Mouse (Mus musculus) CH12.LX (cell line): ENCODE data around the gene Cd300c. TPM values are rescaled to one million over a fixed set of nuclear protein-coding genes. Genes with fewer than 3 reads are reported as not detected.

Experiments
- DNase-seq: peaks from one replicate; pipeline ENCODE4 v3.0.0-alpha.2; 2013; ENCODE audit errors: extremely low read depth
- H3K27ac ChIP-seq: 2 replicates; pipeline ENCODE4 v1.5.1; 2012; ENCODE audit warnings: low read depth, mild to moderate bottlenecking, control low read depth, moderate library complexity; ENCODE audit not compliant: insufficient read depth
- H3K27me3 ChIP-seq: replicated peaks from 2 replicates; pipeline ENCODE3; 2012; ENCODE audit warnings: inconsistent platforms
- H3K36me3 ChIP-seq, 2 experiments: replicated peaks in 1 of 2; 2 replicates each; pipeline versions ENCODE3 to v1.6.1; 2012; ENCODE audit warnings: inconsistent platforms in 1 of 2, low read length in 1 of 2, mild to moderate bottlenecking in 1 of 2, mixed read lengths in 1 of 2, moderate library complexity in 1 of 2; ENCODE audit not compliant: control insufficient read depth in 1 of 2, insufficient read depth in 1 of 2
- H3K4me1 ChIP-seq, 2 experiments: 2 replicates each; pipeline ENCODE4 v1.6.1; 2012; ENCODE audit warnings: inconsistent platforms in 1 of 2, moderate library complexity in 1 of 2; ENCODE audit not compliant: insufficient read depth in 2 of 2, control insufficient read depth in 1 of 2
- H3K4me2 ChIP-seq: 2 replicates; pipeline ENCODE4 v1.6.1; 2012; ENCODE audit warnings: low read depth, mild to moderate bottlenecking, control low read depth; ENCODE audit not compliant: poor library complexity, insufficient read depth, severe bottlenecking
- H3K4me3 ChIP-seq, 3 experiments: fragments of 150-350 bp in 1 of 3; sonication (generic) in 1 of 3; replicated peaks in 1 of 3; 2 replicates each; pipeline versions ENCODE3 to v1.5.1; 2011 to 2012; ENCODE audit warnings: low read depth in 2 of 3, low read length in 2 of 3, mild to moderate bottlenecking in 2 of 3, moderate library complexity in 2 of 3, control low read depth in 1 of 3, improper control_type of control experiment in 1 of 3, inconsistent platforms in 1 of 3, mixed read lengths in 1 of 3; ENCODE audit not compliant: poor library complexity in 1 of 3
- H3K79me2 ChIP-seq: replicated peaks from 2 replicates; pipeline ENCODE4 v1.6.1; 2012; ENCODE audit warnings: mild to moderate bottlenecking, moderate library complexity; ENCODE audit not compliant: control insufficient read depth, poor library complexity, insufficient read depth, severe bottlenecking; ENCODE audit errors: extremely low read depth
- H3K9ac ChIP-seq: 2 replicates; pipeline ENCODE4 v1.6.1; 2012; ENCODE audit warnings: low read depth, mild to moderate bottlenecking, control low read depth, moderate library complexity; ENCODE audit not compliant: insufficient read depth
- H3K9me3 ChIP-seq: replicated peaks from 2 replicates; pipeline ENCODE3; 2012; ENCODE audit warnings: low read length, inconsistent platforms, mixed read lengths
- CHD2 ChIP-seq: IDR thresholded peaks from 2 replicates; pipeline ENCODE4 v1.6.1; 2011; ENCODE audit warnings: low read length, improper control_type of control experiment
- CTCF ChIP-seq, 2 experiments: IDR thresholded peaks in 1 of 2; conservative IDR thresholded peaks in 1 of 2; 2 replicates each; pipeline ENCODE4 v1.5.1; 2011 to 2012; ENCODE audit warnings: low read depth in 2 of 2, low read length in 2 of 2, improper control_type of control experiment in 1 of 2, inconsistent platforms in 1 of 2, mild to moderate bottlenecking in 1 of 2, moderate library complexity in 1 of 2
- E2F4 ChIP-seq: IDR thresholded peaks from 2 replicates; pipeline ENCODE4 v1.6.1; 2011; ENCODE audit warnings: low read depth, low read length, improper control_type of control experiment; ENCODE audit not compliant: insufficient replicate concordance
- ELF1 ChIP-seq: IDR thresholded peaks from 2 replicates; pipeline ENCODE4 v1.6.1; 2014; ENCODE audit warnings: low read depth, mild to moderate bottlenecking, inconsistent platforms, low read length, improper control_type of control experiment
- EP300 ChIP-seq: IDR thresholded peaks from 2 replicates; pipeline ENCODE4 v1.6.1; 2011; ENCODE audit warnings: low read length, improper control_type of control experiment
- ETS1 ChIP-seq: conservative IDR thresholded peaks from 2 replicates; pipeline ENCODE4 v1.6.1; 2012; ENCODE audit warnings: low read depth, mild to moderate bottlenecking, inconsistent platforms, low read length, improper control_type of control experiment, moderate library complexity
- JUN ChIP-seq: IDR thresholded peaks from 2 replicates; pipeline ENCODE4 v1.6.1; 2011; ENCODE audit warnings: low read depth, mild to moderate bottlenecking, low read length, improper control_type of control experiment, moderate library complexity; ENCODE audit not compliant: insufficient read depth
- JUND ChIP-seq: conservative IDR thresholded peaks from 2 replicates; pipeline ENCODE4 v1.6.1; 2011; ENCODE audit warnings: low read depth, low read length, improper control_type of control experiment
- KAT2A ChIP-seq: IDR thresholded peaks from 2 replicates; pipeline ENCODE4 v1.6.1; 2012; ENCODE audit warnings: low read length, improper control_type of control experiment, inconsistent platforms; ENCODE audit not compliant: insufficient replicate concordance
- MAX ChIP-seq: IDR thresholded peaks from 2 replicates; pipeline ENCODE4 v1.6.1; 2011; ENCODE audit warnings: low read length, improper control_type of control experiment
- MEF2A ChIP-seq: IDR thresholded peaks from 2 replicates; pipeline ENCODE4 v1.6.1; 2014; ENCODE audit warnings: low read depth, mild to moderate bottlenecking, inconsistent platforms, low read length, improper control_type of control experiment, borderline replicate concordance
- MXI1 ChIP-seq: IDR thresholded peaks from 2 replicates; pipeline ENCODE4 v1.6.1; 2011; ENCODE audit warnings: mild to moderate bottlenecking, low read depth, low read length, improper control_type of control experiment
- MYC ChIP-seq: IDR thresholded peaks from 2 replicates; pipeline ENCODE4 v1.6.1; 2011; ENCODE audit warnings: low read depth, mild to moderate bottlenecking, improper control_type of control experiment, low read length
- NELFE ChIP-seq: IDR thresholded peaks from 2 replicates; pipeline ENCODE4 v1.6.1; 2011; ENCODE audit warnings: low read depth, low read length, improper control_type of control experiment
- NRF1 ChIP-seq: IDR thresholded peaks from 2 replicates; pipeline ENCODE4 v1.6.1; 2014; ENCODE audit warnings: low read depth, mild to moderate bottlenecking, inconsistent platforms, low read length, improper control_type of control experiment, moderate library complexity
- PAX5 ChIP-seq: IDR thresholded peaks from 2 replicates; pipeline ENCODE4 v1.6.1; 2012; ENCODE audit warnings: low read length, inconsistent platforms, mixed read lengths
- POLR2A ChIP-seq: IDR thresholded peaks from 2 replicates; pipeline ENCODE4 v1.6.1; 2011; ENCODE audit warnings: low read depth, mild to moderate bottlenecking, improper control_type of control experiment, low read length
- POLR2AphosphoS2 ChIP-seq: IDR thresholded peaks from 2 replicates; pipeline ENCODE4 v1.6.1; 2011; ENCODE audit warnings: low read depth, low read length, improper control_type of control experiment
- RAD21 ChIP-seq: IDR thresholded peaks from 2 replicates; pipeline ENCODE4 v1.6.1; 2011; ENCODE audit warnings: low read depth, mild to moderate bottlenecking, low read length, improper control_type of control experiment, moderate library complexity
- RCOR1 ChIP-seq: conservative IDR thresholded peaks from 2 replicates; pipeline ENCODE4 v1.6.1; 2012; ENCODE audit warnings: low read depth, mild to moderate bottlenecking, inconsistent platforms, low read length, improper control_type of control experiment
- SIN3A ChIP-seq: IDR thresholded peaks from 2 replicates; pipeline ENCODE4 v1.6.1; 2012; ENCODE audit warnings: low read length, improper control_type of control experiment, inconsistent platforms
- TCF12 ChIP-seq: IDR thresholded peaks from 2 replicates; pipeline ENCODE4 v1.6.1; 2014; ENCODE audit warnings: low read depth, mild to moderate bottlenecking, inconsistent platforms, low read length, improper control_type of control experiment
- USF1 ChIP-seq: IDR thresholded peaks from 2 replicates; pipeline ENCODE4 v1.6.1; 2014; ENCODE audit warnings: low read depth, mild to moderate bottlenecking, inconsistent platforms, low read length, improper control_type of control experiment
- USF2 ChIP-seq: conservative IDR thresholded peaks from 2 replicates; pipeline ENCODE4 v1.6.1; 2011; ENCODE audit warnings: low read depth, low read length, improper control_type of control experiment
- ZC3H11A ChIP-seq: IDR thresholded peaks from 2 replicates; pipeline ENCODE4 v1.6.1; 2012; ENCODE audit warnings: low read depth, mild to moderate bottlenecking, inconsistent platforms, low read length, improper control_type of control experiment
- ZKSCAN1 ChIP-seq: IDR thresholded peaks from 2 replicates; pipeline ENCODE4 v1.6.1; 2012; ENCODE audit warnings: low read depth, inconsistent platforms, low read length, improper control_type of control experiment, borderline replicate concordance
- ZMIZ1 ChIP-seq: IDR thresholded peaks from 2 replicates; pipeline ENCODE4 v1.6.1; 2012; ENCODE audit warnings: low read depth, mild to moderate bottlenecking, inconsistent platforms, low read length, improper control_type of control experiment
- dilution Hi-C: fragments of 300-500 bp; cut with MboI; formaldehyde crosslinking; loops from 2 replicates; pipeline ENCODE4 v1.14.3; 2020; ENCODE audit warnings: low sequenced_read_pairs; ENCODE audit not compliant: extremely low pct_unique_long_range_greater_than_20kb, extremely low pct_ligation_motif_present
- in situ Hi-C: fragments of 300-500 bp; cut with MboI; formaldehyde crosslinking; loops from 3 replicates; pipeline ENCODE4 v1.14.3; 2019; ENCODE audit warnings: low sequenced_read_pairs, low pct_ligation_motif_present, low pct_unique_long_range_greater_than_20kb, mixed read lengths
- polyA plus RNA-seq: library from polyadenylated mRNA; unstranded; fragments of >175 nt; gene quantifications from 2 replicates; pipeline ENCODE4 v1.2.1, GENCODE M21; 2012; ENCODE audit warnings: low read depth; ENCODE audit not compliant: insufficient read length
- total RNA-seq, 2 experiments: library from RNA; depleted of rRNA; stranded (reverse); fragments of 300-350 nt in 1 of 2; fragments of >200 nt in 1 of 2; gene quantifications; 2 replicates each; pipeline ENCODE4 v1.2.3; 2012 to 2014

Cd300c gene
- total and polyA plus RNA-seq, 3 experiments: not detected

DNA sequence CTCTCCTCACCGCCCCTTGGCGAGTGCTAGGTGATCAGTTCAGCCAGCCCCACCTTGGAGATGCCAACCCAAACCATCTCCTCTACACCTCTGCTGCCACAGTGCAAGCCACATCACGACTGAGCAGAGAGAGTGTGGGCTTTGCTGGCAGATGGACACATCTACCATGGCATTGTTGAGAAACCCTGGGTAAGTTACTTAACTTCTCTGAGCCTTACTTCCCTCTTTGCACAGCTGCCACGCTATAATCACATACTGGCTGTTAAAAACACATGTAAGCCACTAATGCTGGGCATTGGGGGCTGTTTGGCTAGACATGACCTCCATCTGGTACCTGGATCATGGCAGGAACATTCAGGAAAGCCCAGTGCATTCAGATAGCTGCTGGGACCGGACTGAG, 37.9 kb downstream of the Cd300c start:
- no peaks in the 10 kb centered on the region for H3K79me2 ChIP-seq
- H3K9ac ChIP-seq: no peak overlapping the region
- H3K27me3 ChIP-seq: peaks cover 86% of the 10 kb centered on the region
- TF ChIP-seq RAD21 (no peak), ELF1 (no peak), ZMIZ1 (no peak), CTCF (conservative IDR thresholded peaks at IDR 0.05 in 1 of 2, IDR thresholded peaks at IDR 0.05 in 1 of 2; ENCODE audit: low read depth in 2 of 2, low read length in 2 of 2) (no peak), MYC (no peak), JUN (no peak), EP300 (no peak), POLR2A (no peak), MAX (no peak), KAT2A (no peak), JUND (no peak)
- H3K4me2 ChIP-seq: no peak overlapping the region
- H3K27ac ChIP-seq: no peak overlapping the region
- no peaks in the 10 kb centered on the region for H3K36me3 ChIP-seq
- peaks cover 2% of the 10 kb centered on the region for H3K9me3 ChIP-seq
- no peak for DNase-seq
- no peak overlapping the region for H3K4me3 ChIP-seq
- dilution Hi-C loops: no loop called here
- no peaks in the 10 kb centered on the region for H3K4me1 ChIP-seq
- in situ Hi-C loops: no loop called here

- dilution Hi-C loops: no loop called here
- TF ChIP-seq ZMIZ1 (no peak), USF2 (no peak), TCF12 (no peak), NRF1 (no peak)
- Histone ChIP-seq H3K9ac (no peak overlapping the region), H3K27ac (no peak overlapping the region), H3K27me3 (peaks cover 86% of the 10 kb centered on the region), H3K36me3 (no peaks in the 10 kb centered on the region), H3K9me3 (no peaks in the 10 kb centered on the region), H3K4me3 (no peak overlapping the region), H3K79me2 (no peaks in the 10 kb centered on the region), H3K4me2 (no peak overlapping the region), H3K4me1 (no peaks in the 10 kb centered on the region)
- no peak for DNase-seq
- in situ Hi-C loops: no loop called here
Measured at GRCm38 (mm10) chr11:114929581-114929980, 39.4 kb downstream of the Cd300c start.

GRCm38 (mm10) chr11:114923961-114924360, 45.0 kb downstream of the Cd300c start:
- Histone ChIP-seq H3K9ac (no peak overlapping the region), H3K4me1 (no peaks in the 10 kb centered on the region), H3K36me3 (no peaks in the 10 kb centered on the region), H3K4me3 (no peak overlapping the region), H3K9me3 (peaks cover 6% of the 10 kb centered on the region), H3K27me3 (peaks cover 41% of the 10 kb centered on the region), H3K4me2 (no peak overlapping the region), H3K27ac (no peak overlapping the region), H3K79me2 (no peaks in the 10 kb centered on the region)
- in situ Hi-C loops: no loop called here
- dilution Hi-C loops: no loop called here
- DNase-seq: peak; percentile 75
- TF ChIP-seq JUN: no peak
- no peak for TF ChIP-seq ZKSCAN1
- no peak for TF ChIP-seq ETS1
- TF ChIP-seq NELFE: peak; percentile 29; the same call in 1 of the 2 replicates
- TF ChIP-seq USF1: no peak
- TF ChIP-seq MEF2A: no peak
- TF ChIP-seq ELF1: no peak
- no peak for TF ChIP-seq PAX5
- TF ChIP-seq CTCF (conservative IDR thresholded peaks at IDR 0.05 in 1 of 2, IDR thresholded peaks at IDR 0.05 in 1 of 2; ENCODE audit: low read depth in 2 of 2, low read length in 2 of 2): peak; percentile 80 to 91
- no peak for TF ChIP-seq MAX
- TF ChIP-seq RCOR1: no peak
- TF ChIP-seq EP300: no peak
- TF ChIP-seq E2F4: no peak
- TF ChIP-seq JUND: no peak
- TF ChIP-seq POLR2AphosphoS2: no peak
- no peak for TF ChIP-seq MYC
- TF ChIP-seq SIN3A: no peak
- no peak for TF ChIP-seq ZC3H11A
- TF ChIP-seq CHD2: no peak
- TF ChIP-seq NRF1: no peak
- no peak for TF ChIP-seq MXI1
